Mouse (Mus musculus) ES-Bruce4 (cell line): ENCODE measurements at regions not wholly inside any gene's neighbourhood (a gene's known extent, or its start where the extent isn't known, plus 50 kb on each side); places are given as distances from the start of the nearest gene placed in this dataset.

ENCODE experiments used
- CTCF ChIP-seq: IDR thresholded peaks from one replicate; pipeline ENCODE4 v1.8.1; 2011; ENCODE audit warnings: low read depth, low read length
- EP300 ChIP-seq: IDR thresholded peaks from 2 replicates; pipeline ENCODE4 v1.6.1; 2011; ENCODE audit warnings: low read depth, low read length; ENCODE audit not compliant: insufficient read depth
- POLR2A ChIP-seq: IDR thresholded peaks from one replicate; pipeline ENCODE4 v1.8.1; 2011; ENCODE audit warnings: low read length; ENCODE audit not compliant: insufficient read depth

DNA sequence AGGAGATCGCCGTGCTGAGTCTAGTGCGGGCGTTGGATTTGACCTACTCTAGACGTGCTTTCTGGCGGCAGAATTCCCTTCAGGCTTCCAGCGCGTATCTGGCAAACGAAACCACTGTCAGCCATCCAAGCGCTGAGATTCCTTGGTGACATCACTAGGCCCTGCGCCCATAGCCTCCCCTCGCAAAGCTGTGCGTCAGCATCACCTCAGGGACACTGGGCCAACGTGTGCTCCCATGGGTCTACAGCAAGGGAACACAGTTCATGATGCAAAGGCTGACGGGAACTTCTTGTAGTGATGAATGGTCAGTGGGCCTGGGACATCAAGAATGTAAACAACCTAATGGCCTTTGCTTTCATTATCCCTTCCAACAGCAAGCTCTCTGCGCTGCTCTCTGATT, 502.3 kb upstream of the Adamts9 start:
- TF ChIP-seq CTCF = no peak
- no peak for TF ChIP-seq POLR2A
- TF ChIP-seq EP300 = no peak
